Mouse (Mus musculus): ENCODE measurements at regions not wholly inside any gene's neighbourhood (a gene's known extent, or its start where the extent isn't known, plus 50 kb on each side); places are given as distances from the start of the nearest gene placed in this dataset.

GRCm38 (mm10) chr5:111665406-111665805 lies 68.3 kb upstream of the Gm26897 start:
- no peak for TF ChIP-seq MAX (IDR thresholded peaks at IDR 0.05; ENCODE audit: low read length)
- no peak for TF ChIP-seq ZKSCAN1 (IDR thresholded peaks at IDR 0.05; ENCODE audit: borderline replicate concordance, low read depth, low read length)
- no peak for TF ChIP-seq ELF1 (IDR thresholded peaks at IDR 0.05; ENCODE audit: low read depth, low read length)
- no peak for TF ChIP-seq USF2 (conservative IDR thresholded peaks at IDR 0.05; ENCODE audit: low read depth, low read length)
- no peak for TF ChIP-seq BHLHE40 (IDR thresholded peaks at IDR 0.05; ENCODE audit: low read depth, low read length)
- no peak for TF ChIP-seq CHD2 (IDR thresholded peaks at IDR 0.05; ENCODE audit: low read length)
- no peak for TF ChIP-seq MAFK (IDR thresholded peaks at IDR 0.05; ENCODE audit: insufficient replicate concordance, low read length)
- no peak for TF ChIP-seq TBP (conservative IDR thresholded peaks at IDR 0.05; ENCODE audit: low read depth, low read length)
- TF ChIP-seq JUN (IDR thresholded peaks at IDR 0.05; ENCODE audit: insufficient read depth, low read depth, low read length), result no peak
- no peak for TF ChIP-seq GABPA (IDR thresholded peaks at IDR 0.05; ENCODE audit: insufficient replicate concordance, low read depth, low read length)
- no peak for TF ChIP-seq MXI1 (IDR thresholded peaks at IDR 0.05; ENCODE audit: low read depth, low read length)
- TF ChIP-seq ZMIZ1 (IDR thresholded peaks at IDR 0.05; ENCODE audit: low read depth, low read length), result no peak
- TF ChIP-seq HCFC1 (IDR thresholded peaks at IDR 0.05; ENCODE audit: low read depth, low read length), result no peak
- TF ChIP-seq SMC3 (IDR thresholded peaks at IDR 0.05; ENCODE audit: low read depth, low read length), result no peak
- TF ChIP-seq UBTF (IDR thresholded peaks at IDR 0.05; ENCODE audit: low read depth, low read length), result no peak
- no peak for TF ChIP-seq CTCF (conservative IDR thresholded peaks at IDR 0.05 in 1 of 2, IDR thresholded peaks at IDR 0.05 in 1 of 2; ENCODE audit: low read depth in 2 of 2, low read length in 2 of 2)
- TF ChIP-seq MYC (IDR thresholded peaks at IDR 0.05; ENCODE audit: low read depth, low read length), result no peak
- TF ChIP-seq E2F4 (IDR thresholded peaks at IDR 0.05; ENCODE audit: insufficient replicate concordance, low read depth, low read length), result no peak
- TF ChIP-seq KAT2A (IDR thresholded peaks at IDR 0.05; ENCODE audit: insufficient replicate concordance, low read length), result no peak
- no peak overlapping the region for H3K4me2 ChIP-seq (ENCODE audit: insufficient read depth, low read depth, poor library complexity, severe bottlenecking)
- H3K79me2 ChIP-seq (replicated peaks; ENCODE audit: control insufficient read depth, extremely low read depth, insufficient read depth, poor library complexity, severe bottlenecking), result no peaks in the 10 kb centered on the region
- dilution Hi-C loops (cut with MboI; ENCODE audit: extremely low pct_ligation_motif_present, extremely low pct_unique_long_range_greater_than_20kb, low sequenced_read_pairs), result no loop called here
- DNase-seq (ENCODE audit: extremely low read depth), result no peak
- no peaks in the 10 kb centered on the region for H3K27me3 ChIP-seq (replicated peaks)
- no peak overlapping the region for H3K27ac ChIP-seq (ENCODE audit: insufficient read depth, low read depth)
- no peaks in the 10 kb centered on the region for H3K36me3 ChIP-seq (replicated peaks in 1 of 2; ENCODE audit: control insufficient read depth in 1 of 2, insufficient read depth in 1 of 2, low read length in 1 of 2)
- H3K9me3 ChIP-seq (replicated peaks; ENCODE audit: low read length), result peaks cover 94% of the 10 kb centered on the region
- H3K9ac ChIP-seq (ENCODE audit: insufficient read depth, low read depth), result no peak overlapping the region
- no peaks in the 10 kb centered on the region for H3K4me1 ChIP-seq (ENCODE audit: control insufficient read depth in 1 of 2, insufficient read depth in 2 of 2)
- in situ Hi-C loops (cut with MboI; ENCODE audit: low pct_ligation_motif_present, low pct_unique_long_range_greater_than_20kb, low sequenced_read_pairs), result no loop called here
- no peak overlapping the region for H3K4me3 ChIP-seq (replicated peaks in 1 of 3; ENCODE audit: low read depth in 2 of 3, low read length in 2 of 3, poor library complexity in 1 of 3)

DNA sequence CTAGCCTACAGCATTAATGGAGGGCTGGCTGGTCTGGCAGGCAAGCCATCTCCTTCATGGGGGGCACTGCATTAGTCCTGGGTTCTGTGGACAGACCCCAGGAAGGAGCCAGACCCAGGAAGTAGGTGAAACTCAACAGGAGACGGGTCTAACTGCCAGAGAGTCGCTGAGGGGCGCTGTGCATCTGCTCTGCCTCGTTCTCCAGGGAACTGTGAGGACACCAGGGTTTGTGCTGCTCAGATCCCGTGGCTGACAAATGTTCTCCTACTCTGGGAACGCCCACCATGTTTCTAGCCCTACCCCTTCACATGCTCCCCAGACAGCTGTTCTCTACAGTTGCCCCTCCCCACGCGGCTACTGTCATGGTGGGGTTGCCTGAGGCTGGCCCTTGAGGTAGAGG lies 67.7 kb upstream of the Gm26897 start:
- Histone ChIP-seq H3K27me3 (replicated peaks) (no peaks in the 10 kb centered on the region), H3K9me3 (replicated peaks; ENCODE audit: low read length) (peaks cover 94% of the 10 kb centered on the region)
- dilution Hi-C loops (cut with MboI; ENCODE audit: extremely low pct_ligation_motif_present, extremely low pct_unique_long_range_greater_than_20kb, low sequenced_read_pairs), result no loop called here

More for the DNA sequence above, 67.7 kb upstream of the Gm26897 start:
- Histone ChIP-seq H3K4me3 (replicated peaks in 1 of 3; ENCODE audit: low read depth in 2 of 3, low read length in 2 of 3, poor library complexity in 1 of 3) (no peak overlapping the region), H3K27ac (ENCODE audit: insufficient read depth, low read depth) (no peak overlapping the region), H3K9ac (ENCODE audit: insufficient read depth, low read depth) (no peak overlapping the region), H3K79me2 (replicated peaks; ENCODE audit: control insufficient read depth, extremely low read depth, insufficient read depth, poor library complexity, severe bottlenecking) (no peaks in the 10 kb centered on the region), H3K4me2 (ENCODE audit: insufficient read depth, low read depth, poor library complexity, severe bottlenecking) (no peak overlapping the region), H3K4me1 (ENCODE audit: control insufficient read depth in 1 of 2, insufficient read depth in 2 of 2) (no peaks in the 10 kb centered on the region), H3K36me3 (replicated peaks in 1 of 2; ENCODE audit: control insufficient read depth in 1 of 2, insufficient read depth in 1 of 2, low read length in 1 of 2) (no peaks in the 10 kb centered on the region)
- in situ Hi-C loops (cut with MboI; ENCODE audit: low pct_ligation_motif_present, low pct_unique_long_range_greater_than_20kb, low sequenced_read_pairs), result no loop called here
- no peak for DNase-seq (ENCODE audit: extremely low read depth)
- no peak for TF ChIP-seq UBTF (IDR thresholded peaks at IDR 0.05; ENCODE audit: low read depth, low read length)

Measured in CH12.LX (cell line).